Mouse (Mus musculus): ENCODE data around the gene Igsf23. TPM values are rescaled to one million over a fixed set of nuclear protein-coding genes. Genes with fewer than 3 reads are reported as not detected.

The Igsf23 gene
- polyA plus RNA-seq, 1 experiment from 2014 or later = not detected

DNA sequence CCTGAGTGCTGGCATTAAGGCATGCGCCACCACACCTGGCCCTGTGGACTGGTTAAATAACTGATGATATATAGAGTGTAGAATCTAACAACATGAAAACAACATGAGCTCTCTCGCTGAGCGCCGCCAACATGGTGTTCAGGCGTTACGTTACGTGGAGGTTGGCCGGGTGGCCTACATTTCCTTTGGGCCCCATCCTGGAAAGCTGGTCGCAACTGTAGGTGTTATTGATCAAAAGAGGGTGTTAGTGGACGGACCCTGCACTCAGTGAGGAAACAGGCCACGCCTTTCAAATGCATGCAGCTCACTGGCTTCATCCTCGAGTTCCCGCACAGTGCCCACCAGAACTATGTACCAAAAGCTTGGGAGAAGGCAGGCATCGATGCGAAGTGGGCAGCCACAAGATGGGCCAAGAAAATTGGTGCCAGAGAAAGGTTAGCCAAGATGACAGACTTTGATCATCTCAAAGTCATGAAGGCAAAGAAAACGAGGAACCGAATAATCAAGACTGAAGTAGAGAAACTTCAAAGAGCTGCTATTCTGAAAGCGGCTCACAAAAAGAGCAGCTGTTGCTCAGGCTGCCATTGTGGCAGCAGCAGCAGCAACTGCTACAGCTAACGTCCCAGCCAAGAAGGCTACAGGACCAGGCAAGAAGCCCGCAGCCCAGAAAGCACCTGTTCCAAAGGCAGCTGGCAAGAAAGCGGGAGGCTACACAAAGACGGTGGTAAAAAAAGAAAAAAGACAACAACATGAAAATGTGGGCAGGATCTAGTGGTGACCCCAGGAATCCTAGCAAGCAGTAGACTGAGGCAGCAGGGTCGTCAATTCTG, 38.6 kb downstream of the Igsf23 start:
- H3K27me3 ChIP-seq (replicated peaks) = no peaks in the 10 kb centered on the region
- H3K4me3 ChIP-seq = no peak overlapping the region
- H3K27ac ChIP-seq = no peak overlapping the region
- no peaks in the 10 kb centered on the region for H3K4me1 ChIP-seq
- 80% methylated on average over 23 of the region's 23 CpGs for WGBS
- no peak overlapping the region for H3K4me2 ChIP-seq
- no peak overlapping the region for H3K9ac ChIP-seq
- ATAC-seq (replicated peaks) = no peak
- peaks cover 12% of the 10 kb centered on the region for H3K36me3 ChIP-seq (replicated peaks)
- H3K9me3 ChIP-seq = no peaks in the 10 kb centered on the region

DNA sequence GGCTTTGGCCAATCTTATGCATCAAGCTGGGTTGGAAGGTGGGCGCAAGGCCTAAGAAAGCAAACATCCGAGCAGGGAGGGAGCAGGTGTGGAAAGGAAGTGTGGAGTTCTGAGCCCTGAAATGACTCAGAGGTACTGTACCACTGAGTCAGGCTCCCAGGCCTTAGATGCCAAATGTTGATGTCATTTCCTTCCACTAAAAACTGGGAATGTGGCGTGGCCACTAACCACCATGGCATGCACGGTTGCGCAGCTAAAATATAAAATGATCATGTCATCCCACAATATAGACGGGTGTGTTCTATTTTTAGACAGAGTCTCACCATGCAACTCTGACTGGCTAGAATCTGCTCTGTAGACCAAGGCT, 39.3 kb downstream of the Igsf23 start:
- no peak overlapping the region for H3K4me3 ChIP-seq
- H3K4me1 ChIP-seq = no peaks in the 10 kb centered on the region
- H3K9ac ChIP-seq = no peak overlapping the region
- no peaks in the 10 kb centered on the region for H3K9me3 ChIP-seq
- ATAC-seq (replicated peaks) = no peak
- no peak overlapping the region for H3K4me2 ChIP-seq
- no peaks in the 10 kb centered on the region for H3K27me3 ChIP-seq (replicated peaks)
- H3K27ac ChIP-seq = no peak overlapping the region
- 90% methylated on average over 6 of the region's 6 CpGs for WGBS
- H3K36me3 ChIP-seq (replicated peaks) = peaks cover 11% of the 10 kb centered on the region

DNA sequence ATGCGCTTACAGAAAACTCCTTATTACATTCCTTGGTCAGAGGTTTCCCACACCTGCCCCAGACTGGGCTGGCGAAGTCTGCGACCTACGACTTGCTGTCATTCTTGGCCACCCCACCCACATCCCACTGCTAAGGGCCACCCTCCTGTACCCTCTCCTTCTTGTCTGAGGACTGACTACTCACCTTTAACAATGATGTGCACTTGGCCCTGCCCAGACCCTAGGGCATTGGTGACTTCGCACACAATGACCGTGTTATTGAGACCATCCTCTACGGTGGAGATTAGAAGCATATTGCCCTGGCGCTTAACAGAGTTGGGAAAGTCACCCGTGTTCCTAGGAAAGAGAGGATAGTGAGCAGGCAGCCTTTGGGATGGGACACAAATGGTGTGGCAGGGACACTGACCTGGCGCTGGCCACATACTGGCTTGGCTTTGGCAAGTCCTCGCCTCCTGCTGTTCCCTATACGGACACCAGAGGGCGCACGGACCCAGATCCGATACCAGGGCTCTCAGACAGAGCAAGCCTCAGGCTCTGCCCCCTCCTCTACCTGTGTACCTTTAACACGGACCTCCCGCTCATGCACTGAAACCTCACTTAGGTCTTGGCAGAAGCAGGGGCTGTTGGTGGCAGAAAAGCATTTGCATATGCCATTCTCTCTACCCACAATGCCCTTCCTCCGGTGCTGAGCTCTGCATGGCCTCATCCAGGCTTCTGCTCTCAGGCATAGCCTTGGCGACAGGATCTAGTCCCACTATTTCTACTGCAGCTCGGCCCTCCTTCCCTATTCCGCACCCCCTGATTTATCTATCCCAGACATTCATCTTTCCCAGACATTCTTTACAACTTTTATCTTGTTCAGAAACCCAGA, 39.9 kb downstream of the Igsf23 start:
- Histone ChIP-seq H3K9me3 (no peaks in the 10 kb centered on the region), H3K36me3 (replicated peaks) (peaks cover 14% of the 10 kb centered on the region), H3K4me3 (no peak overlapping the region), H3K27me3 (replicated peaks) (no peaks in the 10 kb centered on the region), H3K4me2 (no peak overlapping the region), H3K4me1 (no peaks in the 10 kb centered on the region), H3K27ac (no peak overlapping the region), H3K9ac (no peak overlapping the region)
- 51% methylated on average over 21 of the region's 21 CpGs for WGBS
- peak; percentile 82 for ATAC-seq (replicated peaks)

- H3K27me3 ChIP-seq (replicated peaks) = no peaks in the 10 kb centered on the region
- no peaks in the 10 kb centered on the region for H3K4me1 ChIP-seq
- no peak overlapping the region for H3K9ac ChIP-seq
- no peaks in the 10 kb centered on the region for H3K36me3 ChIP-seq (replicated peaks)
- H3K4me2 ChIP-seq = no peak overlapping the region
- H3K27ac ChIP-seq = no peak overlapping the region
- ATAC-seq (replicated peaks) = no peak
- no peaks in the 10 kb centered on the region for H3K9me3 ChIP-seq
- H3K4me3 ChIP-seq = no peak overlapping the region
- 51% methylated on average over 8 of the region's 8 CpGs for WGBS
Measured at GRCm38 (mm10) chr7:19889881-19890280, 60.7 kb downstream of the Igsf23 start.

GRCm38 (mm10) chr7:19887849-19888248, 62.7 kb downstream of the Igsf23 start, which contains the start of gene Ceacam19:
Gene Ceacam19 (minus strand): TSS chr7:19887965.
- Histone ChIP-seq H3K27ac (no peak within 1 kb of the TSS), H3K9ac (no peak within 1 kb of the TSS), H3K4me1 (no peaks in the 10 kb centered on the region), H3K27me3 (replicated peaks) (no peaks in the 10 kb centered on the region), H3K9me3 (no peaks in the 10 kb centered on the region), H3K4me3 (no peak within 1 kb of the TSS), H3K36me3 (replicated peaks) (no peaks in the 10 kb centered on the region), H3K4me2 (no peak within 1 kb of the TSS)
- 78% methylated on average over 7 of the region's 7 CpGs for WGBS
- no peak for ATAC-seq (replicated peaks)

Other genes with a start within 250 kb of the Igsf23 start
- gene Tomm40, start 235.3 kb downstream of the Igsf23 start, polyA plus RNA-seq (2015; fragmentation: Nextera tagmentation; extraction: Ambion mirVana) = 139 and 156 TPM in 2 replicates
- 56.3 and 60.8 TPM in 2 replicates for gene Nectin2, start 200.3 kb downstream of the Igsf23 start, polyA plus RNA-seq (2015; fragmentation: Nextera tagmentation; extraction: Ambion mirVana)
- 12.4 and 13.8 TPM in 2 replicates for gene Bcam, start 179.7 kb downstream of the Igsf23 start, polyA plus RNA-seq (2015; fragmentation: Nextera tagmentation; extraction: Ambion mirVana)
- gene Cblc, start 153.9 kb downstream of the Igsf23 start, polyA plus RNA-seq (2015; fragmentation: Nextera tagmentation; extraction: Ambion mirVana) = 0.40 and 0.57 TPM in 2 replicates
- gene Bcl3, start 128.0 kb downstream of the Igsf23 start, polyA plus RNA-seq (2015; fragmentation: Nextera tagmentation; extraction: Ambion mirVana) = 0.89 and 1.7 TPM in 2 replicates
- 15.2 and 15.4 TPM in 2 replicates for gene Gm19345, start 98.8 kb downstream of the Igsf23 start, polyA plus RNA-seq (2015; fragmentation: Nextera tagmentation; extraction: Ambion mirVana)
- gene Ceacam16, start 89.5 kb downstream of the Igsf23 start, polyA plus RNA-seq (2015; fragmentation: Nextera tagmentation; extraction: Ambion mirVana) = 1.1 and 1.2 TPM in 2 replicates
- not detected in 2 replicates for gene Ceacam19, start 62.8 kb downstream of the Igsf23 start, polyA plus RNA-seq (2015; fragmentation: Nextera tagmentation; extraction: Ambion mirVana)
- 11.5 and 12.6 TPM in 2 replicates for gene Pvr, start 29.6 kb downstream of the Igsf23 start, polyA plus RNA-seq (2015; fragmentation: Nextera tagmentation; extraction: Ambion mirVana)
- not detected in 2 replicates for gene Ceacam20, start 14.7 kb upstream of the Igsf23 start, polyA plus RNA-seq (2015; fragmentation: Nextera tagmentation; extraction: Ambion mirVana)
- gene Nlrp9b, start 40.7 kb upstream of the Igsf23 start, polyA plus RNA-seq (2015; fragmentation: Nextera tagmentation; extraction: Ambion mirVana) = not detected in 2 replicates
- gene Vmn1r91, start 148.9 kb upstream of the Igsf23 start, polyA plus RNA-seq (2015; fragmentation: Nextera tagmentation; extraction: Ambion mirVana) = not detected in 2 replicates
- not detected in 2 replicates for gene Gm16442, start 171.8 kb upstream of the Igsf23 start, polyA plus RNA-seq (2015; fragmentation: Nextera tagmentation; extraction: Ambion mirVana)
- gene Vmn1r93, start 188.3 kb upstream of the Igsf23 start, polyA plus RNA-seq (2015; fragmentation: Nextera tagmentation; extraction: Ambion mirVana) = not detected in 2 replicates
- gene Vmn1r94, start 217.6 kb upstream of the Igsf23 start, polyA plus RNA-seq (2015; fragmentation: Nextera tagmentation; extraction: Ambion mirVana) = not detected in 2 replicates
- gene Vmn1r95, start 243.0 kb upstream of the Igsf23 start, polyA plus RNA-seq (2015; fragmentation: Nextera tagmentation; extraction: Ambion mirVana) = not detected in 2 replicates